Comparison of ENCODE assay signal across 28 mouse cellular contexts in the genomic region with DNA sequence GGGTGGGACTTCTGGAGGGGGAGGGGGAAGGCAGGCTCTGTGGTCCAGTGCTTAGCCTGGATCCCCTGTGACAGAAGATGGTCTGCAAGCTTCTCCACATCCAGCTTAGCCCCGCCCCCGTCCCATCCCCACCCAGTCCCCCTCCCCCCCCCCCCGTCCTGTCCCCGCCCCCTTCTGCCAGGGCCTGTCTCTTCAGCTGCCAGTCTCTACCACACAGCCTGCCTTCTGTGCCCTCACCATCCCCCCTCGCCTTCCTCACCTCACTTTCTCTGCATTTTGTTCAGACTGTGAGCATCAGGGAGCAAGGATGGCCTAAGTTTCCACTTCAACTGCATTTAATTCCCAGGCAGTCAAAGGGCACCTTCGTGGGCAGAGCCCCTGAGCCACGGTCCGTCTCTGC. TPM values are rescaled to one million over a fixed set of nuclear protein-coding genes. Genes with fewer than 3 reads are reported as not detected.
A peak's percentile ranks its signal among the peaks of the same experiment; 100 is the strongest.
DNase-seq lines count a peak whose midpoint lies in the region; ATAC-seq and TF ChIP-seq lines count a peak whose summit lies in the region.
"Had no signal": no experiment of that assay in that cellular context is flagged by ENCODE, and none has a peak within 500 bp of the region (broad histone marks: within the 10 kb centered on the region; RNA-seq: fewer than 3 reads in every experiment).

No protein-coding gene starts in this region.

- no peak overlapping the region for H3K27ac ChIP-seq in heart, embryonic 15.5 days
- H3K27ac ChIP-seq in heart, embryonic 11.5 days (ENCODE audit: low read depth, low read length), result no peak overlapping the region
- H3K27ac ChIP-seq in hindbrain, embryonic 14.5 days, result no peak overlapping the region
- no peak overlapping the region for H3K27ac ChIP-seq in hindbrain, embryonic 11.5 days (ENCODE audit: low read depth, low read length)
- 0 out of 2 replicates have a peak overlapping the region, but pooled peaks have one; percentile 31 for H3K27ac ChIP-seq in midbrain, embryonic 12.5 days (replicated peaks)
- no peak overlapping the region for H3K27ac ChIP-seq in midbrain, embryonic 11.5 days (ENCODE audit: low read depth, low read length)
- H3K27ac ChIP-seq in hindbrain, postnatal 0 days, result no peak overlapping the region
- H3K27ac ChIP-seq: embryonic facial prominence, embryonic 10.5 days; embryonic facial prominence, embryonic 13.5 days; forebrain, embryonic 12.5 days; forebrain, embryonic 15.5 days; heart, adult 2 months; heart, embryonic 10.5 days; hindbrain, embryonic 15.5 days had no signal

- TF ChIP-seq CTCF in hindbrain, postnatal 0 days (IDR thresholded peaks at IDR 0.05; ENCODE audit: low read depth), result no peak

- H3K36me3 ChIP-seq in heart, embryonic 15.5 days, result no peaks in the 10 kb centered on the region
- H3K36me3 ChIP-seq in heart, embryonic 11.5 days (ENCODE audit: control insufficient read depth, insufficient read depth, low read length), result no peaks in the 10 kb centered on the region
- H3K36me3 ChIP-seq in hindbrain, embryonic 14.5 days (replicated peaks; ENCODE audit: control insufficient read depth, insufficient read depth), result no peaks in the 10 kb centered on the region
- H3K36me3 ChIP-seq in hindbrain, embryonic 11.5 days (ENCODE audit: control insufficient read depth, insufficient read depth, low read length), result no peaks in the 10 kb centered on the region
- no peaks in the 10 kb centered on the region for H3K36me3 ChIP-seq in midbrain, embryonic 12.5 days
- H3K36me3 ChIP-seq in midbrain, embryonic 11.5 days (ENCODE audit: control insufficient read depth, insufficient read depth, low read length), result no peaks in the 10 kb centered on the region
- H3K36me3 ChIP-seq in hindbrain, postnatal 0 days (ENCODE audit: insufficient read depth, low read length), result no peaks in the 10 kb centered on the region
- H3K36me3 ChIP-seq: embryonic facial prominence, embryonic 10.5 days; embryonic facial prominence, embryonic 13.5 days; forebrain, embryonic 12.5 days; forebrain, embryonic 15.5 days; heart, embryonic 10.5 days; hindbrain, embryonic 15.5 days had no signal

- H3K9ac ChIP-seq in heart, embryonic 15.5 days, result no peak overlapping the region
- no peak overlapping the region for H3K9ac ChIP-seq in heart, embryonic 11.5 days (ENCODE audit: low read depth, low read length)
- 0 out of 2 replicates have a peak overlapping the region, but pooled peaks have one; percentile 3 for H3K9ac ChIP-seq in hindbrain, embryonic 14.5 days
- H3K9ac ChIP-seq in hindbrain, embryonic 11.5 days (ENCODE audit: low read depth, low read length), result no peak overlapping the region
- H3K9ac ChIP-seq in midbrain, embryonic 12.5 days (replicated peaks), result no peak overlapping the region
- no peak overlapping the region for H3K9ac ChIP-seq in midbrain, embryonic 11.5 days (ENCODE audit: low read length)
- no peak overlapping the region for H3K9ac ChIP-seq in hindbrain, postnatal 0 days (replicated peaks; ENCODE audit: low read length)
- H3K9ac ChIP-seq: embryonic facial prominence, embryonic 13.5 days; forebrain, embryonic 12.5 days; forebrain, embryonic 15.5 days; hindbrain, embryonic 15.5 days had no signal

- H3K4me3 ChIP-seq in heart, embryonic 15.5 days, result no peak overlapping the region
- H3K4me3 ChIP-seq in heart, embryonic 11.5 days (ENCODE audit: low read depth, low read length), result no peak overlapping the region
- H3K4me3 ChIP-seq in hindbrain, embryonic 14.5 days (replicated peaks; ENCODE audit: low read length), result no peak overlapping the region
- no peak overlapping the region for H3K4me3 ChIP-seq in hindbrain, embryonic 11.5 days (ENCODE audit: low read depth, low read length)
- H3K4me3 ChIP-seq in midbrain, embryonic 12.5 days, result no peak overlapping the region
- H3K4me3 ChIP-seq in midbrain, embryonic 11.5 days (ENCODE audit: low read depth, low read length), result no peak overlapping the region
- H3K4me3 ChIP-seq in hindbrain, postnatal 0 days (ENCODE audit: low read length), result no peak overlapping the region
- H3K4me3 ChIP-seq: embryonic facial prominence, embryonic 10.5 days; embryonic facial prominence, embryonic 13.5 days; erythroblast, embryonic 14.5 days; forebrain, embryonic 12.5 days; forebrain, embryonic 15.5 days; heart, adult 2 months; heart, embryonic 10.5 days; hindbrain, embryonic 15.5 days had no signal

- DNase-seq in hindbrain, embryonic 14.5 days (ENCODE audit: low spot score), result no peak
- no peak for DNase-seq in hindbrain, embryonic 11.5 days (ENCODE audit: low spot score)
- no peak for DNase-seq in midbrain, embryonic 11.5 days (ENCODE audit: low spot score, missing footprints)
- no peak for DNase-seq in hindbrain, postnatal 0 days (ENCODE audit: low spot score)
- DNase-seq: adrenal gland, adult 8-10 months; adrenal gland, postnatal 25 days; cerebellum, adult 11-12 months; cerebellum, adult 8-10 months; cerebellum, postnatal 36 days; embryo, embryonic 11 days; gastrocnemius, postnatal 10 days; gastrocnemius, postnatal 36 days; heart, adult 2 months; heart, postnatal 10 days; heart, postnatal 36 days had no signal

- 40% methylated on average over 6 of the region's 8 CpGs for WGBS in heart, embryonic 15.5 days
- WGBS in heart, embryonic 11.5 days (ENCODE audit: insufficient replicate concordance), result 65% methylated on average over 3 of the region's 8 CpGs
- WGBS in hindbrain, embryonic 14.5 days, result 51% methylated on average over 4 of the region's 8 CpGs
- WGBS in hindbrain, embryonic 11.5 days, result 75% methylated on average over 4 of the region's 8 CpGs
- 31% methylated on average over 8 of the region's 8 CpGs for WGBS in midbrain, embryonic 12.5 days
- WGBS in midbrain, embryonic 11.5 days, result 61% methylated on average over 4 of the region's 8 CpGs
- 34% methylated on average over 6 of the region's 8 CpGs for whole genome bisulfite sequencing in hindbrain, postnatal 0 days

- ATAC-seq in heart, embryonic 15.5 days (replicated peaks; ENCODE audit: insufficient number of reproducible peaks, insufficient read depth, low FRiP score, low read depth), result 0 out of 2 replicates have a peak, but pooled peaks have one; percentile 7
- ATAC-seq in heart, embryonic 11.5 days (replicated peaks; ENCODE audit: insufficient number of reproducible peaks, low FRiP score, low TSS enrichment), result no peak
- no peak for ATAC-seq in hindbrain, embryonic 14.5 days (ENCODE audit: low FRiP score)
- ATAC-seq in hindbrain, embryonic 11.5 days (ENCODE audit: low FRiP score), result no peak
- ATAC-seq in midbrain, embryonic 12.5 days (ENCODE audit: low FRiP score, low read depth), result no peak
- ATAC-seq in midbrain, embryonic 11.5 days (ENCODE audit: low FRiP score), result no peak
- ATAC-seq in hindbrain, postnatal 0 days, result 0 out of 2 replicates have a peak, but pooled peaks have one; percentile 3
- ATAC-seq: activated CD4-positive, CD25-positive, alpha-beta regulatory T cell, adult 4 months; inflammation-experienced regulatory T-cells, adult 6 months had no signal

- H3K4me1 ChIP-seq in heart, embryonic 15.5 days (replicated peaks), result no peaks in the 10 kb centered on the region
- H3K4me1 ChIP-seq in heart, embryonic 11.5 days (ENCODE audit: control insufficient read depth, insufficient read depth, low read length), result no peaks in the 10 kb centered on the region
- H3K4me1 ChIP-seq in hindbrain, embryonic 14.5 days (replicated peaks; ENCODE audit: control insufficient read depth, insufficient read depth, low read length), result peaks cover 6% of the 10 kb centered on the region; the same call in 1 of the 2 replicates
- H3K4me1 ChIP-seq in hindbrain, embryonic 11.5 days (replicated peaks; ENCODE audit: control insufficient read depth, insufficient read depth, low read length), result peaks cover 6% of the 10 kb centered on the region; the same call in 1 of the 2 replicates
- H3K4me1 ChIP-seq in midbrain, embryonic 12.5 days, result peaks cover 13% of the 10 kb centered on the region
- no peaks in the 10 kb centered on the region; the same call in 1 of the 2 replicates for H3K4me1 ChIP-seq in midbrain, embryonic 11.5 days (ENCODE audit: control insufficient read depth, insufficient read depth, low read length)
- 0 out of 2 replicates have a peak, but pooled peaks cover 7% of the 10 kb centered on the region for H3K4me1 ChIP-seq in hindbrain, postnatal 0 days (ENCODE audit: insufficient read depth, low read length)

- no peak overlapping the region for H3K4me2 ChIP-seq in heart, embryonic 15.5 days
- H3K4me2 ChIP-seq in heart, embryonic 11.5 days, result no peak overlapping the region
- H3K4me2 ChIP-seq in hindbrain, embryonic 14.5 days (replicated peaks), result no peak overlapping the region
- H3K4me2 ChIP-seq in hindbrain, embryonic 11.5 days (replicated peaks; ENCODE audit: low read depth, low read length), result no peak overlapping the region
- no peak overlapping the region for H3K4me2 ChIP-seq in midbrain, embryonic 12.5 days (replicated peaks)
- no peak overlapping the region for H3K4me2 ChIP-seq in midbrain, embryonic 11.5 days
- H3K4me2 ChIP-seq in hindbrain, postnatal 0 days (ENCODE audit: low read depth, low read length), result no peak overlapping the region
- H3K4me2 ChIP-seq: embryonic facial prominence, embryonic 13.5 days; forebrain, embryonic 12.5 days; forebrain, embryonic 15.5 days; hindbrain, embryonic 15.5 days had no signal

- H3K9me3 ChIP-seq in heart, embryonic 15.5 days (replicated peaks), result no peaks in the 10 kb centered on the region
- no peaks in the 10 kb centered on the region for H3K9me3 ChIP-seq in heart, embryonic 11.5 days (replicated peaks; ENCODE audit: control insufficient read depth, low read length)
- no peaks in the 10 kb centered on the region; the same call in 1 of the 2 replicates for H3K9me3 ChIP-seq in hindbrain, embryonic 14.5 days (ENCODE audit: control insufficient read depth, low read length)
- no peaks in the 10 kb centered on the region for H3K9me3 ChIP-seq in hindbrain, embryonic 11.5 days (ENCODE audit: control insufficient read depth, low read length)
- H3K9me3 ChIP-seq in midbrain, embryonic 12.5 days, result peaks cover 6% of the 10 kb centered on the region; the same call in 1 of the 2 replicates
- H3K9me3 ChIP-seq in midbrain, embryonic 11.5 days (ENCODE audit: control insufficient read depth, low read length), result no peaks in the 10 kb centered on the region
- no peaks in the 10 kb centered on the region for H3K9me3 ChIP-seq in hindbrain, postnatal 0 days (ENCODE audit: low read length)
- H3K9me3 ChIP-seq: forebrain, embryonic 12.5 days; forebrain, embryonic 15.5 days; heart, embryonic 10.5 days; hindbrain, embryonic 15.5 days had no signal

- 0 out of 2 replicates have a peak, but pooled peaks cover 4% of the 10 kb centered on the region for H3K27me3 ChIP-seq in heart, embryonic 15.5 days
- 0 out of 2 replicates have a peak, but pooled peaks cover 3% of the 10 kb centered on the region for H3K27me3 ChIP-seq in heart, embryonic 11.5 days (ENCODE audit: control insufficient read depth, insufficient read depth, low read length)
- no peaks in the 10 kb centered on the region for H3K27me3 ChIP-seq in hindbrain, embryonic 14.5 days (ENCODE audit: control insufficient read depth, insufficient read depth, low read length)
- no peaks in the 10 kb centered on the region for H3K27me3 ChIP-seq in hindbrain, embryonic 11.5 days (ENCODE audit: control insufficient read depth, insufficient read depth, low read length)
- no peaks in the 10 kb centered on the region; the same call in 1 of the 2 replicates for H3K27me3 ChIP-seq in midbrain, embryonic 12.5 days
- H3K27me3 ChIP-seq in midbrain, embryonic 11.5 days (ENCODE audit: control insufficient read depth, insufficient read depth, low read length), result no peaks in the 10 kb centered on the region
- H3K27me3 ChIP-seq in hindbrain, postnatal 0 days (ENCODE audit: insufficient read depth, low read length), result no peaks in the 10 kb centered on the region
- H3K27me3 ChIP-seq: forebrain, embryonic 15.5 days; hindbrain, embryonic 15.5 days had no signal

RNA-seq across cellular contexts. Expression of gene Lemd2, which starts 14.1 kb away (rescaled TPM):
- 7.2 and 10.5 TPM in 2 replicates for polyA plus RNA-seq in heart, embryonic 15.5 days (2015; fragmentation: Nextera tagmentation; extraction: Ambion mirVana)
- 6.7 and 8.4 TPM in 2 replicates for polyA plus RNA-seq in heart, embryonic 11.5 days (2014; fragmentation: Nextera tagmentation; extraction: Ambion mirVana)
- polyA plus RNA-seq in hindbrain, embryonic 14.5 days (2014; fragmentation: Nextera tagmentation; extraction: Ambion mirVana), result 24.3 and 24.9 TPM in 2 replicates
- 12.4 and 16.5 TPM in 2 replicates for polyA plus RNA-seq in hindbrain, embryonic 11.5 days (2014; fragmentation: Nextera tagmentation; extraction: Ambion mirVana)
- 31.4 and 43.0 TPM in 2 replicates for polyA plus RNA-seq in midbrain, embryonic 12.5 days (2016; fragmentation: Nextera tagmentation; extraction: Ambion mirVana)
- 13.2 and 16.3 TPM in 2 replicates for polyA plus RNA-seq in midbrain, embryonic 11.5 days (2014; fragmentation: Nextera tagmentation; extraction: Ambion mirVana)
- 100 and 112 TPM in 2 replicates for total RNA-seq in hindbrain, postnatal 0 days (2014; rRNA removed)
- polyA plus RNA-seq in hindbrain, postnatal 0 days (2015; fragmentation: Nextera tagmentation; extraction: Ambion mirVana), result 17.5 and 18.4 TPM in 2 replicates

RNA-seq across cellular contexts. Expression of gene Ip6k3, which starts 50.8 kb away (rescaled TPM):
- 0.35 and 0.43 TPM in 2 replicates for polyA plus RNA-seq in heart, embryonic 15.5 days (2015; fragmentation: Nextera tagmentation; extraction: Ambion mirVana)
- 0.15 and 0.26 TPM in 2 replicates for polyA plus RNA-seq in heart, embryonic 11.5 days (2014; fragmentation: Nextera tagmentation; extraction: Ambion mirVana)
- 0.60 and 0.80 TPM in 2 replicates for polyA plus RNA-seq in hindbrain, embryonic 14.5 days (2014; fragmentation: Nextera tagmentation; extraction: Ambion mirVana)
- polyA plus RNA-seq in hindbrain, embryonic 11.5 days (2014; fragmentation: Nextera tagmentation; extraction: Ambion mirVana), result 0.23 and 0.49 TPM in 2 replicates
- 0.16 and 0.51 TPM in 2 replicates for polyA plus RNA-seq in midbrain, embryonic 12.5 days (2016; fragmentation: Nextera tagmentation; extraction: Ambion mirVana)
- 0.07 and 0.48 TPM in 2 replicates for polyA plus RNA-seq in midbrain, embryonic 11.5 days (2014; fragmentation: Nextera tagmentation; extraction: Ambion mirVana)
- 0.47 TPM in 1 of 2 replicates, not detected in the other for total RNA-seq in hindbrain, postnatal 0 days (2014; rRNA removed)
- polyA plus RNA-seq in hindbrain, postnatal 0 days (2015; fragmentation: Nextera tagmentation; extraction: Ambion mirVana), result 0.31 and 0.37 TPM in 2 replicates
- total RNA-seq: granulocyte monocyte progenitor cell, adult 5-6 weeks had no signal
- polyA plus RNA-seq: activated CD4-positive, CD25-positive, alpha-beta regulatory T cell, adult 4 months; embryonic facial prominence, embryonic 10.5 days; erythroblast, embryonic 14.5 days; inflammation-experienced regulatory T-cells, adult 6 months had no signal

Comparison
In these comparisons a context has a peak if more than half of its experiments do, and no peak if none do; other contexts are left out.
1. ATAC-seq: peak in heart, embryonic 15.5 days (single experiment) and hindbrain, postnatal 0 days (single experiment); none in heart, embryonic 11.5 days (single experiment), hindbrain, embryonic 14.5 days (single experiment), hindbrain, embryonic 11.5 days (single experiment), midbrain, embryonic 12.5 days (single experiment) and midbrain, embryonic 11.5 days (single experiment).